ENCODE assay signal across 21 mouse cellular contexts in genomic region chr4:133162196-133162595, GRCm38 (mm10). TPM values are rescaled to one million over a fixed set of nuclear protein-coding genes. Genes with fewer than 3 reads are reported as not detected.
DNase-seq lines count a peak whose midpoint lies in the region; TF ChIP-seq lines count a peak whose summit lies in the region.
"Had no signal": no experiment of that assay in that cellular context is flagged by ENCODE, and none has a peak within 500 bp of the region (broad histone marks: within the 10 kb centered on the region; RNA-seq: fewer than 3 reads in every experiment).

No protein-coding gene starts in this region.

- peaks cover 7% of the 10 kb centered on the region; the same call in 1 of the 2 replicates for H3K36me3 ChIP-seq in spleen, adult 2 months (ENCODE audit: control insufficient read depth, insufficient read depth, low read length)
- H3K36me3 ChIP-seq: forebrain, embryonic 15.5 days; hindbrain, embryonic 15.5 days had no signal

- WGBS in spleen, adult 2 months = 37% methylated on average over 6 of the region's 6 CpGs

- H3K27me3 ChIP-seq in spleen, adult 2 months (ENCODE audit: control insufficient read depth, insufficient read depth, low read length) = no peaks in the 10 kb centered on the region
- H3K27me3 ChIP-seq: CH12.LX; embryonic facial prominence, embryonic 13.5 days; forebrain, embryonic 15.5 days; heart, embryonic 13.5 days; hindbrain, embryonic 15.5 days; Patski had no signal

- peak in 1 of 2 experiments; percentile 50 for DNase-seq in spleen, adult 2 months (ENCODE audit: low read depth in 1 of 2, low spot score in 2 of 2)
- no peak for DNase-seq in spleen, postnatal 4 days (ENCODE audit: low spot score in 2 of 2)
- DNase-seq in CD4-positive, CD25-positive, alpha-beta regulatory T cell, adult 2 months (ENCODE audit: low read depth, low spot score) = peak; percentile 63
- DNase-seq in T-cell, adult 2 months (ENCODE audit: low spot score) = peak; percentile 67
- peak; percentile 33 to 45 for DNase-seq in natural killer cell, adult 2 months (ENCODE audit: low spot score in 2 of 2)
- no peak for DNase-seq in layer of hippocampus, postnatal 36 days
- no peak for DNase-seq in left cerebral cortex, adult 2 months (ENCODE audit: extremely low spot score in 1 of 2, low spot score in 2 of 2)
- DNase-seq: adrenal gland, postnatal 10 days; cerebellum, adult 18-20 months; cerebellum, adult 9-11 months; cerebellum, postnatal 36 days; gastrocnemius, postnatal 14 days; heart, postnatal 36 days had no signal

- H3K27ac ChIP-seq in spleen, adult 2 months (ENCODE audit: insufficient read depth, low read length) = peak overlapping the region; percentile 8; the same call in 1 of the 2 replicates
- H3K27ac ChIP-seq in left cerebral cortex, adult 2 months = no peak overlapping the region
- H3K27ac ChIP-seq: embryonic facial prominence, embryonic 13.5 days; forebrain, embryonic 15.5 days; heart, embryonic 13.5 days; hindbrain, embryonic 15.5 days had no signal

- intact Hi-C loops in left cerebral cortex, adult 2 months (cut with DNase I) = no loop called here

- H3K4me3 ChIP-seq in spleen, adult 2 months (ENCODE audit: extremely low read depth, insufficient read depth, insufficient read length) = no peak overlapping the region
- no peak overlapping the region for H3K4me3 ChIP-seq in left cerebral cortex, adult 2 months
- H3K4me3 ChIP-seq: embryonic facial prominence, embryonic 13.5 days; forebrain, embryonic 15.5 days; heart, embryonic 13.5 days; hindbrain, embryonic 15.5 days had no signal

- TF ChIP-seq CTCF in spleen, adult 2 months (IDR thresholded peaks at IDR 0.05; ENCODE audit: extremely low read depth, insufficient read depth, insufficient read length, insufficient replicate concordance) = no peak
- no peak for TF ChIP-seq CTCF in left cerebral cortex, adult 2 months (IDR thresholded peaks at IDR 0.05)

- peaks cover 26% of the 10 kb centered on the region for H3K4me1 ChIP-seq in spleen, adult 2 months (ENCODE audit: control insufficient read depth, insufficient read depth, insufficient read length)
- H3K4me1 ChIP-seq: hindbrain, embryonic 15.5 days had no signal

- no peak for TF ChIP-seq POLR2A in spleen, adult 2 months (IDR thresholded peaks at IDR 0.05; ENCODE audit: low read depth, low read length)

RNA-seq across cellular contexts. Expression of gene Wasf2, which starts 31.9 kb away (rescaled TPM):
- polyA plus RNA-seq in spleen, adult 2 months (2012; rRNA removed) = 76.2 and 87.6 TPM in 2 replicates
- total RNA-seq in layer of hippocampus, postnatal 36 days (2021) = 10 to 100 TPM; 28.7 to 32.8 TPM
- total RNA-seq in left cerebral cortex, adult 2 months (2021) = 10 to 100 TPM; 25.7 to 34.3 TPM

RNA-seq across cellular contexts. Expression of gene Cd164l2, which starts 49.7 kb away (rescaled TPM):
- polyA plus RNA-seq in spleen, adult 2 months (2012; rRNA removed) = 0.19 and 0.54 TPM in 2 replicates
- 1 to 10 TPM; 3.7 to 5.8 TPM for total RNA-seq in layer of hippocampus, postnatal 36 days (2021)
- total RNA-seq in left cerebral cortex, adult 2 months (2021) = 1 to 10 TPM; 7.3 to 7.7 TPM
- total RNA-seq: CH12.LX; gastrocnemius, postnatal 14 days had no signal
- polyA plus RNA-seq: inflammation-experienced regulatory T-cells, adult 6 months had no signal

RNA-seq across cellular contexts. Expression of gene Gpr3, which starts 50.1 kb away (rescaled TPM):
- 0.02 TPM in 1 of 2 replicates, not detected in the other for polyA plus RNA-seq in spleen, adult 2 months (2012; rRNA removed)
- 1 to 10 TPM; 6.8 to 7.3 TPM for total RNA-seq in layer of hippocampus, postnatal 36 days (2021)
- total RNA-seq in left cerebral cortex, adult 2 months (2021) = 10 to 100 TPM; 12.5 to 15.6 TPM
- total RNA-seq: gastrocnemius, postnatal 14 days had no signal
- polyA plus RNA-seq: inflammation-experienced regulatory T-cells, adult 6 months; intestine, postnatal 0 days had no signal

Comparison
In these comparisons a context has a peak if more than half of its experiments do, and no peak if none do; other contexts are left out.
1. DNase-seq: peak in CD4-positive, CD25-positive, alpha-beta regulatory T cell, adult 2 months (single experiment), T-cell, adult 2 months (single experiment) and natural killer cell, adult 2 months (2 of 2); none in spleen, postnatal 4 days (0 of 2), layer of hippocampus, postnatal 36 days (0 of 2) and left cerebral cortex, adult 2 months (0 of 2).